Mouse (Mus musculus) hematopoietic stem cell, adult 5-6 weeks (primary cell): ENCODE results near the gene Magi2. TPM values are rescaled to one million over a fixed set of nuclear protein-coding genes. Genes with fewer than 3 reads are reported as not detected.

Experiments
- ATAC-seq, 2 experiments: fragments of 125-278 bp in 1 of 2; replicated peaks in 1 of 2; 2 replicates each; pipeline ENCODE4 v1.8.0; 2016 to 2017; ENCODE audit warnings: inconsistent platforms in 2 of 2, mild to moderate bottlenecking in 2 of 2, moderate number of reproducible peaks in 2 of 2, low read depth in 1 of 2, moderate TSS enrichment in 1 of 2; ENCODE audit not compliant: low FRiP score in 2 of 2, poor library complexity in 2 of 2, severe bottlenecking in 2 of 2, insufficient read depth in 1 of 2, low TSS enrichment in 1 of 2
- total RNA-seq: library from RNA; stranded (forward); fragments of 172-1452, 232-1000 nt; gene quantifications from 2 replicates; pipeline ENCODE4 v1.2.3, GENCODE M21; 2017

Gene Magi2
- total RNA-seq, 1 experiment from 2014 or later = 1.8 TPM

GRCm38 (mm10) chr5:20646947-20647346 lies 1420.1 kb downstream of the Magi2 start:
- no peak for ATAC-seq

GRCm38 (mm10) chr5:20653425-20654185 lies 1426.8 kb downstream of the Magi2 start:
- no peak for ATAC-seq

GRCm38 (mm10) chr5:20654766-20655472 lies 1428.1 kb downstream of the Magi2 start:
- ATAC-seq = no peak

GRCm38 (mm10) chr5:20657056-20657455 lies 1430.2 kb downstream of the Magi2 start:
- no peak for ATAC-seq

GRCm38 (mm10) chr5:20667601-20668000 lies 1440.8 kb downstream of the Magi2 start:
- no peak for ATAC-seq

GRCm38 (mm10) chr5:20668736-20669355 lies 1442.0 kb downstream of the Magi2 start:
- no peak for ATAC-seq

GRCm38 (mm10) chr5:20669456-20669855 lies 1442.6 kb downstream of the Magi2 start:
- ATAC-seq = no peak

GRCm38 (mm10) chr5:20671826-20672225 lies 1445.0 kb downstream of the Magi2 start:
- no peak for ATAC-seq

GRCm38 (mm10) chr5:20674523-20674922 lies 1447.7 kb downstream of the Magi2 start:
- ATAC-seq = 0 out of 4 replicates have a peak, but pooled peaks of 1 of the 2 experiments have one; percentile 25

GRCm38 (mm10) chr5:20675163-20675665 lies 1448.4 kb downstream of the Magi2 start:
- no peak for ATAC-seq

- ATAC-seq = no peak
Measured at GRCm38 (mm10) chr5:20676193-20676871, 1449.5 kb downstream of the Magi2 start.

GRCm38 (mm10) chr5:20677246-20677645 lies 1450.4 kb downstream of the Magi2 start:
- ATAC-seq = no peak

GRCm38 (mm10) chr5:20678573-20678972 lies 1451.7 kb downstream of the Magi2 start:
- ATAC-seq = no peak

GRCm38 (mm10) chr5:20679920-20680319 lies 1453.1 kb downstream of the Magi2 start:
- ATAC-seq = no peak

- peak; percentile 94 to 98 for ATAC-seq
Measured at GRCm38 (mm10) chr5:20680833-20681530, 1454.1 kb downstream of the Magi2 start.

GRCm38 (mm10) chr5:20681660-20682059 lies 1454.8 kb downstream of the Magi2 start:
- ATAC-seq = no peak

GRCm38 (mm10) chr5:20682208-20682607 lies 1455.4 kb downstream of the Magi2 start:
- ATAC-seq = no peak
